Mouse (Mus musculus): ENCODE measurements around the gene Ddx39.

GRCm38 (mm10) chr8:83700423-83701085, 14.4 kb upstream of the Ddx39 start:
- no peak for TF ChIP-seq CTCF (IDR thresholded peaks at IDR 0.05)
- no peak for TF ChIP-seq POLR2A (IDR thresholded peaks at IDR 0.05; ENCODE audit: insufficient read depth, low read depth, low read length)
